Mouse (Mus musculus) lung, postnatal 0 days (tissue): ENCODE measurements around the gene Madd.

Experiments used
- CTCF ChIP-seq: IDR thresholded peaks from 2 replicates; pipeline ENCODE4 v1.5.1; 2016; ENCODE audit warnings: antibody characterized with exemption, mild to moderate bottlenecking
- EP300 ChIP-seq: IDR thresholded peaks from 2 replicates; pipeline ENCODE4 v1.6.1; 2016; ENCODE audit warnings: antibody characterized with exemption, mild to moderate bottlenecking, control low read depth

DNA sequence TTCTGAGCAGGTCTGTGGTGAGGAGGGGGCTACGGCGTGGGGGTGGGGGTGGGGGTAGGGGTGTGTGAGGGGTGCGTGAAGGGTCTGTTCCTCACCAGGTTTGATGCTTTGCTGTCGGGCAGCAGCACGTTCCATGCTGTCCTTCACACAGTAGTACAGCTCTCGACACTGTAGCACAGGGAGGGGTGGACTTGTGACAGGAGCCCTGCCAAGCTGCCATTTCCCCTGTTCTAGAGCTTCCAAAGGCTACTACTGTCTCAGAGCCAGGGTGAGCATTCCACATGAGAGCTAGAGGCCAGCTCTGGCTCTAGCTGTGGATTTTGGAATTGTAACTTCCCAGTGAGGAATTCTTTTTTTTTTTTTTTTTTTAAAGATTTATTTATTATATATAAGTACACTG, 40.7 kb downstream of the Madd start:
- TF ChIP-seq CTCF (no peak), EP300 (no peak)
